Mouse (Mus musculus): ENCODE results near the gene Spice1.
A peak's percentile ranks its signal among the peaks of the same experiment; 100 is the strongest.

The Spice1 gene

DNA sequence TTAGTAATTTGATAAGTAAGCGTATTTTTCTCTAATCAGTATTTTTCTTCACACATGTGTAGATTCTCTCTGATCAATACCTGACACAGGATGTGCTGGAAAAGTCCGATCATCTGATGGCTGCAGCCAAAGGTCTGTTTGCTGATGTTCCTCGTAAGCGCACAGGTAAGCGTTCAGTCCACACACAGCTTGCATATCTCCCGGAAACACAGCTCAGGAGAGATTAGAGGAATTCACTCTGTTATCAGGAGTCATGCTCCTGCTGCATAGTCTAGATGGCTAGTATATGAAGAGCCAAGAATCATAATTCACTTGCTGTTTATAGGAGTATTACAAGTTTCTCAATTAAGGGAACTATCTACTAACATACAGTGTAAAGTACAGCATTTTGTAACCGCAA is 18.6 kb downstream of the Spice1 start:
- no peak for DNase-seq (ENCODE audit: low spot score)

DNA sequence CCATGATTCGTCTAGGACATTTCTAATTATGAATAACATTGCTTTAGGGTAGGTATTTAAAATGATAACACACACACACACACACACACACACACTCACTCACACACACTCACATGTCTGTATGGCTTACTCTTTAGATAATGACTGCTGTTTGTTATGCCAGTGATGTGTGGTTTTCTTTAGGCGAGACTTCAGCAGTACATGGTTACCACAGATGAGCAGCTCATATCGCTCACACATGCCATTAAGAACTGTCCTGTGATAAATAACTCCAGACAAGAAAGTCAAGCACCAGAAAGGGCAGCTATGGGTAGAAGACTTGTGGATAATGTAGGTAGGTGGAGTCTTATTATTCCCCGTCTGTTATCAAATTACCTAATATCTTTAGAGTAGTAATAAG is 28.5 kb downstream of the Spice1 start:
- DNase-seq (ENCODE audit: low spot score), result no peak

DNA sequence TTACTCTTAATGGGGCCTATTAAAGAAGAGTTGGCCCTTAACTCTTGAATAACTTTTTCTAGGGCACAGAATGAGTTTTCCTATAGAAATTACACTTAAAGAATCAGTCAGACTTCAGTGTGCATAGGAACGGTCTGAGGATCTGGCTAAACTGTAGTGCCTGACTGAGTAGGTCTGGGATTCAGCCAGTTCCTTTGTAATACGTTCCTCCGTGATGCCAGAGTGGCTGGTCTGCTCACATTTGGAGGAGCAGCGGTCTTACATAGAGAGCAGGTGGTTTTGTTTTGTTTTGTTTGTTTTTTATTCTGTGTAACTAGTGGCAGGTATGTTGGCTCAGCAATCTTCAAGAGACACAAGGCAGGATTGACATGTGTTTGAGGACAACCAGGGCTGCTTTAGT is 33.1 kb downstream of the Spice1 start:
- no peak for DNase-seq (ENCODE audit: low spot score)

DNA sequence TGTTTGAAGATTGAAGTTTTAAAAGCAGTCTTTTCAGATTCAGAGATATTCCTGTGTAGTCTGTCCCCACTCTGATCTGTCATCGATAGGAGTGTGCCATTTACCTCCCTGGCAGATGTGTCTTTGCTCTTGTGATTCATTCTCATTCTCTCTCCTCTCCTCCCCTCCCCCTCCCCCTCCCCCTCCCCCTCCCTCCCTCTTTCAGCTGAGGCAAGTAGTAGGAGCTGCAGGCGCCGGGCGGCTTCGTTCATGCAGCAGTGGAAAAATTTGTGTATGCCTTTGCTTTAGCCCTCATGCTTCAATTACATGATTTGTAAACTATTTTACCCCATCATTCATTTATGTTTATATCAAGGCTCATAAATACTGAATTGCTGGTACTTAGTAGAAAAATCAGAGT is 34.7 kb downstream of the Spice1 start:
- DNase-seq (ENCODE audit: low spot score), result no peak

DNA sequence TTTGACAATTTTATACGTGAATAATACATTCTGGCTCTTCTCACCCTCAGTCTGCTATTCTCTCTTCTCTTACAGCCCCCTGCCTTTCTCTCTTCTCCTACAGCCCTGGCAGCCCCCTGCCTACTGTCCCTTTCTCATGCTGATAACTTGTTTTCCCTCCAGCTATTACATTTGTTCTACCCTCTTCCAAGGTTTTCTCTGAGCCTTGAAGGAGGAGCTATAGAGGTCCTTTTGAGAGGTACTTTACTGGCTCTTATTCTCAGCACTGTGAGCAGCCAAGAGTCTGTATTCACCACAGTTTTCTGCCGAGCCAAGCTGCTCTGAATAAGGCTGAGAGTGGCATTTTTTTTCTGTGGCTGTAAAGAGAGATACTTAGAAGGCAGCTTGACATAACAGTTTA is 36.6 kb downstream of the Spice1 start:
- DNase-seq (ENCODE audit: low spot score), result no peak

DNA sequence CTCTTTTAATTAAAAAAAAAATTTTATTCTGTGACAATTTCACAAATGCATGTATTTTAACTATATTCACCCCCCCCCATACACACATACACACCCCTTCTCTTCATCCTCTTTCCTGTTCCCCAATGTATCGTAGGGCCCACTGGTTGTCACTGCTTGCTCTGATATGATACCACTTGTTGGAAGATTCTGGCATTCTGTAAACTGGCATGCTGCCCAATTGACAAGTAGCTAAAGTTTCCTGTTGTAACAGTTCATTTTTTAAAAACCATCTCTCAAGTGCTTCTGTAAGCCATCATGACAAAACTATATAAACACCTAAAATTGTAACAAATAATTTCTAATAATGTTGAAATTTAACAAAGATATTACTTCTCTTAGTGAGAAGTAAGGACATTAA is 37.3 kb downstream of the Spice1 start:
- DNase-seq (ENCODE audit: low spot score), result no peak

DNA sequence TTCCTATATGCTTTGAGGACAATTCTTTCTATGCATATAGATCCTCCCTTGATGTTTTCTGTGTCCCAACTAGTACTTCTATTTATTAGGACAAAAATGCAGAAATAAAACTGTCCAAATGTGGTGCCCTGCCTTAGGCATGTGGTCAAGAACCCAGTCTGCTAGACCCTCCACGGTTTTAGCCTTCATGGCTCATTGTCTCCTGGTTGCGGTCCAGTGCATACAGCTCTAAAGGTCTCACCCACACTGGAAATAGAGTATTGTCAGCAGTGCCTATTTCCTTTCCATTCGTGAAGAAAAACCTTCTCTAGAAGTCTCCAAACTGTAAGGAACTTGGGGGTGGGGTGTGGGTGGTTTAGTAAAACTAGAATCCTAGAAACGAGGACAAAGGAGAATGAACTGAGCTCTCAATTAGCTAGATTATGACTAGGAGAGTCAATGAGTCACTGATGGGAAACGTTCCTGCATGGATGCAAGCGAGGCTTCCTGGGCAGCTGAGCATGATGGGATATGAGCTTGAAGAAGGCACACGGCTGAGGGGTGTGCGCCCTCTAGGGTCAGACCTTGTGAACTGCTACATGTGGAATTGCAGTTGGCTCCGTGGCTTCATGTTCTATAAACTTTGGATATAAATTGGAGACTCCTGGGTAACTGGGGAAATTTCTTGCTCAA is 45.1 kb downstream of the Spice1 start:
- peak; percentile 54 for DNase-seq (ENCODE audit: low spot score)

DNA sequence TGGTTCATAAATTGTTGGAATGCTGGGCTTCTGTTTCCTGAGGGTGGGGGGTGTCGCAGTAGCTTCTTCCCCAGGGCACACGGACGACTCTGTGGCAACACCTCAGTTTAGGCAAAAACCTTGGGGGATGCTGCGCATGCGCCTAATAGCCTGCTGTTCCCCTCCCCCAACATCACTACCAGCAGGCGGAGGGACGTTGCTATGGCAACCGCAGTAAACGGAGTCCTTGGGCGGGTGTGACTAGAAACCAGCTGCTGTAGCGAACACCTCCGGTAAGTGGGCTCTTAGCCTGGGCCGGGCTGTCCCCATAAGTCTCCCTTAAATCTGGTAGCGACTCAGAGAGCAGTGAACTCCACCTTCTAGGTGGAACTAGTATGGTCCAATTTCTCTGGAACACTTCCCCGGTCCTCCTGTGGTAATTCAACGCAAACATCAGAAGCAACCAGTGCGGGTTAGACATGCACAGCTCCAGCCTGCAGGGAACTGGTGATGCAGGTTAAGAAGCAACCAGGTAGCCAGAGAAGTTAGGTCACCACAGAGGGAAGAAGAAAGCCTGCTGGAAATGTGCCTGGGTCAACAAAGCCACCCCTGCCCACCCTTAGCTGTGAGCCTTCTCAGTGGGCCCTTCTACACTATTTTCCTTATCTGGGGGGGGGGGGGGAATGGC is 47.8 kb downstream of the Spice1 start, which contains the start of gene Cfap44:
Gene Cfap44 (plus strand): TSS at position 220 of the 667 bp plus-strand sequence.
- DNase-seq (ENCODE audit: low spot score), result peak; percentile 76

DNA sequence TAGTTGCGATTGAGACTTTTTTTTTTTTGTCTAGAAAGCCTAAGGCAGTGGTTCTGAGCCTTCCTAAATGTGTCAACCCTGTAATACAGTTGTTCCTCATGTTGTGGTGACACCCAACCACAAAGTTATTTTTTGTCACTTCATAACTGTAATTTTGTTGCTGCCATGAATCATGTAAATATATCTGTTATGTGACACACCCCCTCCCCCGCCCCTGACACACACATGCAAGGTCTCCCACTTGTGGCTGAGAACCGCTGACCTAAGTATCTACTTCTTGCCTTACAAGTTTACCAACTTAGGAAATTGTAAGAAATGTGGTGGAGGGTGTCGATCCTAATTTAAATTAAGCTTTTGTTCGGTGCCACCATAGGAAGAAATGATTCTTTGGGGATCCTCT is 58.0 kb downstream of the Spice1 start:
- DNase-seq (ENCODE audit: low spot score), result no peak

DNA sequence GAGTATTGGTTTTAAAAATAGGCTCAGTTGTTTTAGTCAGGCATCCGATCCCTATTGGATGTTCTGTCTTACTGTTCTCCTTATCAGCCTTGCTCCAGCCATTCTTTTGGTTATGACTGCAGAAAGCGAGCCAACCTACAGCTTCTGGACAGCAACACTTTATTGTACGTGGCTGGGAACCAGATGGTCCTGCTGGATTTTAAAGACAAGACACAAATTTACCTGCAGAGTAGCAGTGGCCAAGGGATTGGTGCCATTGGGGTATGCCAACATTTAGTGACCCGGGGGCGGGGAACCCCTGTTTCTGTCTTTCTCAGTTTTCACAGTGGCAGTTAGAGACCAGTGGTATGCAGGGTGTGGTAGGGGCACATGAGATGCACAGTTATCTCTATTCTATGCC is 60.3 kb downstream of the Spice1 start:
- DNase-seq (ENCODE audit: low spot score), result no peak

DNA sequence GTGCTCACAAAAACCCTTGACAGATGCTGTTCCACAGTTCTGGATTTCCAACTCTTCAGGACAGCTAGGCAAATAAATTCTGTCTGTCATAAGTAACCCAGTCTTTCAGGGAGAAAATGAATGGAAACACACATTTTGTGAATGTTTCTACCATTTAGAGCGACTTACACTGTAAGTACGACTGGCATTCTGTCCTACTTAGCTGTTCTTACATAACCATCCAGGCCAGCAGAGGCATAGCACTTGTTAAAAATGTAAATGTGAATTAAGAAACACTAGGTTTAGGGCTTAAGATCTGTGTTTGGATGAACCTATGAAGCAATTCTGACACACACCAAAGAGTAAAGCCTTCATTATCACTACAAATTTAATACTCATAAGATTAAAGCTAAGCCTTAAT is 61.4 kb downstream of the Spice1 start:
- DNase-seq (ENCODE audit: low spot score), result no peak

DNA sequence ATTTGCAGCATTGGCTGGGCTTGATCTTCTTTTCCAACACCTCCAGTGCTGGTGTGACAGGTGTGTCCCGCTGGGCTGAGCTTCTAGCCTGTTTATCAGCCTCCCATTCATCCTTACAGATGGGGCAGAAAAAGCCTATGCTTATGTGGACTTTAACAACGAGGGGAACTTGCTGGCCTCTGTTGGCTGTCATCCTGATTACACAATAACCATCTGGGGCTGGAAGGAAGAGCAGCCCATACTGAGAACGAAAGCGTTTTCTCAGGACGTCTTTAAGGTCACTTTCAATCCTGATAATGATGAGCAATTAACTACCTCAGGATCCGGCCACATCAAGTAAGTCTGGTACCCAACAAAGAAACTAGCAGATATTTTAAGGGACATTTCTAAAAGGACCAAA is 63.3 kb downstream of the Spice1 start:
- DNase-seq (ENCODE audit: low spot score), result no peak

DNA sequence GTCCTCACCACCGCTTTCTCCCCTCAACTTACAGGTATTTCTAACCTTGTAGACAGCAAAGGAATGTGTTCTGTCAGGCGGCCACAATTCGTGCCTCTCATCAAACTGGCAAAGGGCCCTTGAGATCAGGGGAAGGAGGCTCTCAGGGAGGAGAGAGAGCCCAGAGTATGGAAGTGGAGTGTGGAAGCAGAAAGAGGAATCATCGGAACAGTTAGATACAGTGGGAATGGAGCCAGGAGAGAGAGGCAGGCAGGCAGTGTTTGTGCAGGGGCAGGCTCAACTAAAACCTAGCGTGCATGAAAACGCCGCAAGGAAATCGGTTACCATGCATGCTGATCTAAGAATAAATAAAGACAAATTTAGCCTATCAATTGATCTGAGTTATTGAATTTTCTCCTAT is 70.7 kb downstream of the Spice1 start:
- no peak for DNase-seq (ENCODE audit: low spot score)

DNA sequence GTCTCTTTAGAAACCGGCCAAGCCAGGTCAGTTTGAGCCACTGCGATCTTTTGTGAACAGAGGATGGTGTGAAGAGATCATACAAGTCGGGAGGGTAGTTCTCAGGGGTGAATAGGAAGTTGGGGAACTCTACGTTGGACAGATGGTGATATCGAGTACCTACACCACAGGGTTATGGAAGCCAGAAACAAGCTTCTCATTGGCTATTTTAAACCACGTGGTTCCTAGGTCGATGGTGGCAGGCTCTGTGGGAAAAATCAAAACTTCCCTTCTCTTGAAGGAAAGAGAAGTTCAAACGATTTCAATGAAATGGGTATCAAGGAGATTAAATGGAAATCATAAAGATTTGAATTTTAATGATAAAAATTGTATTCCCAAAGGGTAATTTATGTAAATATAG is 74.8 kb downstream of the Spice1 start:
- DNase-seq (ENCODE audit: low spot score), result no peak

DNA sequence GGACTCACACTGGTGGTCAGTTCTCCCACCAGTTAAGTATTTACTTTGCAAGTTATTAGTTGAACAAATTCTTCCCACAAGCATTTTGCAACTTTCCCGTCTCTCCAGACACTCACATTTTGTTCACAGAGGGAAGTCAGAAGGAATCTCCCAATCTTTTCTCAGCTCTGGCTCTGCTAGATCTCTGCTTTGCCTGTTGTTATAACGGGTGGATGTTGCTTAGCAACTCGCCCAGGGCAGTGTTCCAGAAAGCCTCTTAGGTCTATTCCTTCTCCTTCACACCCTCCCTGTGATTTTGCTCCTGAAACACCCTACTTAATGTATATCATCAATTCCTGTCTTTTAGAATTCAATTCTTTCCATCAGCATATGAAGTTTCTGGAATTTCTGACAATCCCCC is 76.6 kb downstream of the Spice1 start:
- DNase-seq (ENCODE audit: low spot score), result no peak

DNA sequence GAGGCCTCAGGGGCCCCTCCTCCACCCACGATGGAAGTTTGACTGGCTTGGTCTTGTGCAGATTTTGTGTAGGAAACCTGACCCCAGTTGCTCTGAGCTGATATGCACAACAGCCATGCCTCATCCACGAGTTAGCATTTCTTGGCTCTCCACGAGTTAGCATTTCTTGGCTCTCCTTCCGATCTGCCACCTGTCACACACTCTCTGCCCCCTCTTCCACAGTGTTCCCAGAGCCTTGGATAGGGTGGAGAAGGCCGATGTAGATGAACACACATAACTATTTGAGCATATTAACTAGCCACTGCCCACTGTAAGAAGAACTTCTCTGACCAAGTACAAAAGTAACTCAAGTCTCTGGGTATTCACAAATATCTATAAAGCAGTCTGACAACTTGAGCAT is 81.5 kb downstream of the Spice1 start:
- DNase-seq (ENCODE audit: low spot score), result no peak

DNA sequence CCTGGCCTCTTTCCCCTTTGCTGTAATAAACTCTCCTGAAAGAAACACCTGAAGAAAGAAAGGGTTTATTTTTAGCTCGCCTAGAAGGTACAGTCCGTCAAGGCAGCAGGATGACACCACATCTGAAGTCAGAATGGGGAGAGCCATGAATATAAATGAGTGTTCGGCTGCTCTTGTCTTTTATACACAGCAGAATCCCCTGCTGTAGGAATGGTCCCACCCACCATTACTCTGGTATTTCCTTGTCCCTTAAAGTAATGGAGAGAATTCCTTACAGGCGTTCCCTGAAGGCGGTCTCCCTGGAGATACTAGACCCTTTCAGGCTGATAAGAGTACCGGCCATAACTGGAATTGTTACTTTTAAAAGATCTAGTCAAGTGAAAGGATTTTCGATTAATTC is 83.1 kb downstream of the Spice1 start:
- DNase-seq (ENCODE audit: low spot score), result no peak

DNA sequence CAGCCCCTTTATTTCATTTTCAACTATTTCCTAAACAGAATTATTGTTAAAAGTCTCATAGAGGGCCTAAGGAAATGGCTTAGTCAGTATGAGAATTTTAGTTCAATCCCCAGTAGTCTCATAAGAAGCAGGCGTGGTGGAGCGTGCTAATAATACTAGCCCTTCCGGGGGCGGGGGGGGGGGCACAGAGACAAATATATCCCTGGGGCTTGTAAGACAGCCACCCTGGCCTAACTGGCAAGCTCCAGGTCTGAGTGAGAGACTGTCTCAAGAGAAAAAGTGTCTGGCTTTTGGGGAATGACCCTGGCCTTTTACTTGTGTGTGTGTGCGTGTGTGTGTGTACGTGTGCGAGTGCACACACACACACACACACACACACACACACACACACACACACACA is 88.0 kb downstream of the Spice1 start:
- DNase-seq (ENCODE audit: low spot score), result no peak

DNA sequence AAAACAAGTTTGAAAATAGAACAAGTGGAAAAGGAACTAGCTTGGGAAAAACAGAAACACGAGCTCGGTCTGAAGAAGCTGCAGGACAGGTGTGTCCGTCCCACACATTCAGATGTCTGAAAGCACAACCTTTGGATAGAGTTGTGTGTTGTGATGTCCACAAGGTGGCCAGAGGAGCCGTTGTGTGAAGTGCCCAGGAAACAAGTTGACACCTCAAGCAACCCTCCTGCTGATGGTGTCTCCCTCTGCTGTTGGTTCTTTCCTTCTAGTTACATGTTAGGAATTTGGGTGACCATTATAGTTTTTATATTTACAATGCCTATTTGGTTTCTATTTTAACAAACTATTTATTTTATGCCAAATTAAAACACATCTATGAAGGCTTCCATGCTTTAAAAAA is 88.6 kb downstream of the Spice1 start:
- no peak for DNase-seq (ENCODE audit: low spot score)

Data from testis, postnatal 14 days (tissue).